Mouse (Mus musculus) embryo, embryonic 10 days (tissue): ENCODE data around the gene Acad8.

Experiments
- DNase-seq: peaks from one replicate; pipeline ENCODE4 v3.0.0-alpha.2; 2015; ENCODE audit warnings: low spot score

Acad8 gene

GRCm38 (mm10) chr9:26999461-27000395 lies at the start of gene Acad8, which contains the start of gene Thyn1:
Gene Acad8, minus strand, starts transcription at chr9:26999566.
Gene Thyn1, plus strand, starts transcription at chr9:26999710.
- DNase-seq, result peak; percentile 97

- no peak for DNase-seq
These were observed 44.5 kb upstream of the Acad8 start for GRCm38 (mm10) chr9:27043892-27044291.

DNA sequence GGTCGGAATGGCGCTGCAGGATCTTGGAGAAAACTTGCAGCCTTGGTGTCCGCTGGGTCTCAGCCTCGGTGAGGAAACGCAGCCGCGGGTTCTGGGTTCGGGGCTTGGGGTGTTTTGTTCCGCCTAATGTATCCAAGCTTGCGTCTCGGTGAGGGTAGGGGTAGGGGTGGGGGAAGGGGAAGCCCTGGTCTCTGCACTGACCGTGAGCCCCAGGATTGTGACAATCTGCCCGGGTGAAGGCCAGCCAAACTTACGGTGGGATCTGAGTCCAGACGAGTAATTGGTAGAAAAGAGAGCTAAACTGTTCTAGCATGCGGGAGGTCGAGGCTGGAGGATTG lies 31.4 kb upstream of the Acad8 start:
- DNase-seq, result no peak

- DNase-seq, result peak; percentile 100
These were observed 30.7 kb upstream of the Acad8 start, which contains the start of the genes Vps26b and Ncapd3 for GRCm38 (mm10) chr9:27029828-27030762. Gene Vps26b, minus strand, starts transcription at chr9:27030065. Gene Ncapd3, plus strand, starts transcription at chr9:27030175.

GRCm38 (mm10) chr9:27029022-27029827 lies 29.9 kb upstream of the Acad8 start:
- DNase-seq, result peak; percentile 39

GRCm38 (mm10) chr9:27026708-27027107 lies 27.3 kb upstream of the Acad8 start:
- DNase-seq, result no peak

- DNase-seq, result no peak
These were observed 24.3 kb upstream of the Acad8 start for GRCm38 (mm10) chr9:27023681-27024080.

DNA sequence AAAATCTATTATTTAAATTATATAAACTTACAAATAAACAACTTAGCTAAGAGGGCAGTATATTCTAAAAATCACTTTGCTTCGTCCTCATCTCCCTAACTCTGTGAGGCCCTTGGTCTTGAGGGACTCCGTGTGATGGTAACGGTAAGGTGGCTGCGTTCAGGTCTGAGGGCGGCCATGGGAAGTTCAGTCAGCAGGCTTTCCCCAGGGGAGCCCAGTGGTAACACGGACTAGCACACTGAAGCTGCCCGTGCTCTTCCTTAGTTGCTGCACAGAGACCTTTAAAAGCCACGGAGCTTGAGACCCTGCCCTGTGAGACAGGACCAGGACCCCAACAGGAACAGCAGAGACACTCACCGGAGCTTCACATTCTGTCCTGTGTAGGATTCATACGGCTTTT lies 19.6 kb upstream of the Acad8 start:
- DNase-seq, result no peak

DNA sequence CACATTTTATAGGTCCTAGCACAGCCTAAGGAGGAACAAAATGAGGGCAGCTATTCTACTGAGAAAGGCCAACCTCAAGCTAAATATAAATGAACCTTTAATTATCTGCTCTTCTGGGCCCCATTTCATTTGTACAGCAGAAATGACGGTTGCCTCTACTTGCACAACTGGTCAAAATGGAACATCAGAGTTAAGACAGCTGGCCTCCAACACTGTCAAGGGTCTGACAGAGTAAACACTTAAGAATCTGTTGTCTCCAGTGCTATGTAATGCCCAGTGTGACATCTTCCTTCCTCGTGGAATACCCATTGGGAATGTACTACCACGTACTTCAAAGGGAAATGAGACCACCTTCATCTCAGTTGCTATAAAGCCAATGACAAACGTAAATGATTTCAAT lies 12.2 kb upstream of the Acad8 start:
- DNase-seq, result no peak

- DNase-seq, result no peak
These were observed 9.9 kb upstream of the Acad8 start for GRCm38 (mm10) chr9:27009231-27009630.

DNA sequence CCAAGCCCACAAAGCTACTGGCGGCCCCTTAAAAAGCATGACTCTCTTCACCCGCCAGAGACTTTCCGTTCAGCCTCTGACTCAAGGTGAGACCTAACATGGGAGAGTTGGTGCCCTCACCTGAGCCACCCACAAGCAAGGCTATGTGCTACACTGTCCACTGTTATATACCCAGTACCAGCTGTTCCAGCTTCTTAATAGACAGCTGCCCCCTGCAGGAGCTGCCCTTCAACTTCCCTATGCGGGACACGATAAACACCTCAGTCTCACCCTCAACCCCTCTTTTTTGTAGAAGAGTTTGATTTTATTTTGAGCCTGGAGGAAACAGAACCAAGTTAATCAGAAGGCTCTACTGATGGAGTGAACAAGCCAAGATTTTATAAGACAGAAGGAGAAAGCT lies 7.5 kb upstream of the Acad8 start:
- no peak for DNase-seq

DNA sequence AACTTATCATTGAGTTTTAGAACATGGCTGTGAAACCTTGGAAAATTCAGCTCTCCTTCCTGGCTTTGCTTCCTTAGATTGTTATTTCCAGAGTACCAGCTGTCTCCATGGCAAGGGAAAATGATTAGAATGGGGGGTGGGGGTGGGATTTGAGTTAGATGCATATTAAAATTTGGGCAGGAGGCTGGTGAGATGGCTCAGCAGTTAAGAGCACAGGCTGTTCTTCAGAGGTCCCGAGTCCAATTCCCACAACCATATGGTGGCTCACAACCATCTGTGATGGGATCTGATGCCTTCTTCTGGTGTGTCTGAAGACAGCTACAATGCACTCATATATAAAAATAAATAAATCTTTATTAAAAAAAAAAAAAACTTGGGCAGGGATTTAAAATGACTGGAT lies 6.6 kb upstream of the Acad8 start:
- DNase-seq, result no peak

- DNase-seq, result no peak
These were observed 5.9 kb upstream of the Acad8 start for GRCm38 (mm10) chr9:27005231-27005630.

DNA sequence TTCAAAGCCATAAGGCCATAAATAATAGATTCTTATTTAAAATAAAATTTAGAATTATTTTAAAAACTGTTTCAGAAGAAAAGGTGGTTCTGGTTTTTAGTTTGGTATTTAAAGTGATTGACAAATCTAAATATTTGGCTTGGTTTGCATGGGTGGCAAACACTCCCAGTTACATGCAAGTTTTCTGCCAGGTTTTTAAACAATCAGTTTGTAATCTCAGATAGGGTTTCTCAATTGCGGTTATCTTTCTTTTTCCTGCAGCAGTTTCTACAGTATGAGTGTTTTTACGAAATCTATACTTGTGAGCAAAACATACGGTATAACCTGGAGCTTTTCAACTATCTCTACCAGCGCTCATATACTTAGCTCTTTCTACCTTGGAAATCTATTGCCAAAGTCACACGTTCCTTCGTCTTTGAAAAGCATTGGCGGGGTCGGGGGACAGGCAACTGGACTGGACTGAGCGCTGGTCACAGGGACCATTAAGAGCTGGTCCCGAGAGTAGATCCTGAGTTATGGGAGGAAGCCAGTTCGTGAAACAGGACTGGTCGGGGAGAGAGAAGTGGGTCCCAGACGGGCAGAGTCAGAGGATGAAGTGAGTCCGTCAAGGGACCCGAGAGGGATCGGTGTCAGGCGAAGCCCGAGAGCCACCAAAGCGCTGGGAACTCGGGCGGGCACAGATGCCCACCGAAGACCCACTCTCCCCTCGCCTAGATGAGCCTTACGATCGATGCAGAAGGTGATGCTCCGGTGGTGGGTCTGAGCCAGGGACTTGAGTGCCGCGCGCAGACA lies 501 bp downstream of the Acad8 start:
- peak; percentile 53 for DNase-seq

DNA sequence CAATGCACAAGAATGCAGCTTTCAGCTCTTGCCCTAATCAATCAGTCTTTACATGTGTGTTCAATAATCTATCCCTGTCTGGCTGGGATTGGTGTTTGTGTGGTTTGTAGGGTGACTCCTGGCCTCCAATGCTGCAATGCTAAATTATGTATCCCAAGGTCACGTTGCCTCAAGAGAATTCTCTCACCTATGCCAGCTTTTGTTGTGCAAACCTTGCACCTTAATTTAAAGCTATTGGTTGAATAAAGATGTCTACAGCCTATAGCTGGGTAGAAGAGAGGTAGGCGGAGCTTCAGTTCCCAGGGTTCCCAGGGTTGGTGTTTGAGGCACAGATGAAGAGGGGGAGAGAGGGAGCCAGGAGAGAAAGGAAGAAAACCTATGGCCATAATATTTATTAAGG lies 1.9 kb downstream of the Acad8 start:
- no peak for DNase-seq

DNA sequence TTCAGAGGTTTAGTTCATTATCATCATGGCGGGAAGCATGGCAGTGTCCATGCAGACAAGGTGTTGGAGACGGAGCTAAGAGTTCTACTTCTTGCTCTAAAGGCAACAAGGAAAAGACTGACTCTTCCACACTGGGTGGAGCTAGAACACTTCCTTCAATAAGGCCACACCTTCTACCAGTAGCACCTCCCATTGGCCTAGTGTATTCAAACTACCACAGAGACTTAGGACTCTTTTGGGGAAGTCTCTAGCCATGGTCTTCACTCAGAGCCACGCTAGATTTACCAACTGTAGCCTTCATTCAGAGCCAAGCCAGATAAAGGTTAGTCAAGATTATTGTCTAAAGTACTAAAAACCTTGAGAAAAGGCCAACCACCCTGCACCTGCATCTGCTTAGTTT lies 2.3 kb downstream of the Acad8 start:
- DNase-seq, result no peak

- DNase-seq, result no peak
These were observed 5.5 kb downstream of the Acad8 start for GRCm38 (mm10) chr9:26993900-26994299.

- no peak for DNase-seq
These were observed 6.2 kb downstream of the Acad8 start for GRCm38 (mm10) chr9:26993118-26993517.

DNA sequence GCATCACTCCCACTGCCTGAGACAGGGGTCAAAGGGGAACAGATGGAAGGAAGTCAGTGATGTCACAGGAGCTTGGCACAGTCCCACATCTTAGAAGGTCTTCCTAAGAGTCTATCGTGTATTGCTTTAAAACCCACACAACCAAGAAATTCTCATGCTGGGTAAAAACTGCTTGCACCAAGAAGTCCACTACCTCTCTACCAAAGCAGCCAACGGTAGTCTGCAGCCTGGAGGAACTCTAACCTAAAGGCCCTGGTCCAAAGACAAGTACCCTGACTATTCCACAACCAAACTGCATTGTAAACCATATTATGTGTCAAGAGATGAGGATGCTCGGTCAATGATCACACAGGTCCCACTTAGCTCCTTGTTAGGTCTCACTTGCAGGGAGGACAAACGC lies 9.2 kb downstream of the Acad8 start:
- no peak for DNase-seq

DNA sequence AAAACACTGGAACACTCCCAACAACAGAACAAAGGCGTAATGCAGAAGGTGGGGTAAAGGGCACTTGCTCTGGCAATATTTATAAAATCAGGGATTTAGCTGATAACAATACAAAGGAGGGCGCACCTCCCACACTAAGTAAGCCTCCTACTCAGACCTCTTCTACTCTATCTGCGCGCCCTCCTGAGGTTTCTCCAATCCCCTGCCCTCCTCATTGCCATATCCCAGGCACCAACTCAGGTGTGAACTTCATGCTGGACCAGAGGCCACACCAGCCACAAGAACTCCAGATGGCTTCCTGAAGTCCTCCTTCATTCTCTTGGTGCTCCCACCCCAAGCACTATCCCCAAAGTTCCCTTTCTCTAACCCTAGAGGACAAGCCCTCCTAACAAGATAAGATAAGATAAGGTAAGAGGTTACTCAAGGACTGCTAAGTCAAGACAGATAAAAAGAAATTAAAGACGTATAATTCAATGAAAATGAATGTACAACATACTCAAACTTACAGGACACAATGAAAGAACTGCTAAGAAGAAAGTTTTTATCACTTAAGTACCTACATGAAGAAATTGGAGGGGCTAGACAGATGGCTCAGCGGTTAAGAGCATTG lies 13.6 kb downstream of the Acad8 start:
- DNase-seq, result no peak
